Mouse (Mus musculus): ENCODE results near the gene Gramd1a. TPM values are rescaled to one million over a fixed set of nuclear protein-coding genes. Genes with fewer than 3 reads are reported as not detected.

The Gramd1a gene
- 3.9 TPM for polyA plus RNA-seq (2014; fragmentation: Illumina TruSeq; extraction: RNeasy Lipid Tissue Mini Kit (QIAGEN cat#74804); ENCODE audit: low read depth, low replicate concordance)

GRCm38 (mm10) chr7:31155296-31156033 lies at the start of gene Gramd1a:
Gene Gramd1a (minus strand): TSS chr7:31155896.

GRCm38 (mm10) chr7:31126851-31127724 lies 28.6 kb downstream of the Gramd1a start, which contains the start of gene Scn1b:
Gene Scn1b (minus strand): TSS chr7:31127003.

GRCm38 (mm10) chr7:31115182-31115581 lies 40.5 kb downstream of the Gramd1a start, which contains the start of gene Hpn:
Gene Hpn (minus strand): TSS chr7:31115290.

Other genes with a start within 250 kb of the Gramd1a start
- gene Mag, start 241.0 kb downstream of the Gramd1a start, polyA plus RNA-seq (2014; fragmentation: Illumina TruSeq; extraction: RNeasy Lipid Tissue Mini Kit (QIAGEN cat#74804); ENCODE audit: low read depth, low replicate concordance): not detected
- gene Hamp2, start 231.2 kb downstream of the Gramd1a start, polyA plus RNA-seq (2014; fragmentation: Illumina TruSeq; extraction: RNeasy Lipid Tissue Mini Kit (QIAGEN cat#74804); ENCODE audit: low read depth, low replicate concordance): 1,441 TPM
- gene Hamp, start 211.9 kb downstream of the Gramd1a start, polyA plus RNA-seq (2014; fragmentation: Illumina TruSeq; extraction: RNeasy Lipid Tissue Mini Kit (QIAGEN cat#74804); ENCODE audit: low read depth, low replicate concordance): 2,943 TPM
- gene Usf2, start 199.1 kb downstream of the Gramd1a start, polyA plus RNA-seq (2014; fragmentation: Illumina TruSeq; extraction: RNeasy Lipid Tissue Mini Kit (QIAGEN cat#74804); ENCODE audit: low read depth, low replicate concordance): 49.2 TPM
- gene Lsr, start 182.4 kb downstream of the Gramd1a start, polyA plus RNA-seq (2014; fragmentation: Illumina TruSeq; extraction: RNeasy Lipid Tissue Mini Kit (QIAGEN cat#74804); ENCODE audit: low read depth, low replicate concordance): 12.5 TPM
- gene Fam187b, start 182.1 kb downstream of the Gramd1a start, polyA plus RNA-seq (2014; fragmentation: Illumina TruSeq; extraction: RNeasy Lipid Tissue Mini Kit (QIAGEN cat#74804); ENCODE audit: low read depth, low replicate concordance): 2.4 TPM
- gene Fxyd5, start 113.4 kb downstream of the Gramd1a start, polyA plus RNA-seq (2014; fragmentation: Illumina TruSeq; extraction: RNeasy Lipid Tissue Mini Kit (QIAGEN cat#74804); ENCODE audit: low read depth, low replicate concordance): 2.7 TPM
- gene Fxyd7, start 104.4 kb downstream of the Gramd1a start, polyA plus RNA-seq (2014; fragmentation: Illumina TruSeq; extraction: RNeasy Lipid Tissue Mini Kit (QIAGEN cat#74804); ENCODE audit: low read depth, low replicate concordance): not detected
- 52.4 TPM for gene Fxyd1, start 98.7 kb downstream of the Gramd1a start, polyA plus RNA-seq (2014; fragmentation: Illumina TruSeq; extraction: RNeasy Lipid Tissue Mini Kit (QIAGEN cat#74804); ENCODE audit: low read depth, low replicate concordance)
- gene Lgi4, start 96.6 kb downstream of the Gramd1a start, polyA plus RNA-seq (2014; fragmentation: Illumina TruSeq; extraction: RNeasy Lipid Tissue Mini Kit (QIAGEN cat#74804); ENCODE audit: low read depth, low replicate concordance): not detected
- 0.95 TPM for gene Fxyd3, start 79.2 kb downstream of the Gramd1a start, polyA plus RNA-seq (2014; fragmentation: Illumina TruSeq; extraction: RNeasy Lipid Tissue Mini Kit (QIAGEN cat#74804); ENCODE audit: low read depth, low replicate concordance)
- gene Hpn, start 40.6 kb downstream of the Gramd1a start, polyA plus RNA-seq (2014; fragmentation: Illumina TruSeq; extraction: RNeasy Lipid Tissue Mini Kit (QIAGEN cat#74804); ENCODE audit: low read depth, low replicate concordance): 31.2 TPM
- gene Scn1b, start 28.9 kb downstream of the Gramd1a start, polyA plus RNA-seq (2014; fragmentation: Illumina TruSeq; extraction: RNeasy Lipid Tissue Mini Kit (QIAGEN cat#74804); ENCODE audit: low read depth, low replicate concordance): 0.42 TPM
- gene Scgb2b2, start 134.6 kb upstream of the Gramd1a start, polyA plus RNA-seq (2014; fragmentation: Illumina TruSeq; extraction: RNeasy Lipid Tissue Mini Kit (QIAGEN cat#74804); ENCODE audit: low read depth, low replicate concordance): not detected
- not detected for gene Scgb1b2, start 135.9 kb upstream of the Gramd1a start, polyA plus RNA-seq (2014; fragmentation: Illumina TruSeq; extraction: RNeasy Lipid Tissue Mini Kit (QIAGEN cat#74804); ENCODE audit: low read depth, low replicate concordance)
- gene Scgb2b3, start 206.2 kb upstream of the Gramd1a start, polyA plus RNA-seq (2014; fragmentation: Illumina TruSeq; extraction: RNeasy Lipid Tissue Mini Kit (QIAGEN cat#74804); ENCODE audit: low read depth, low replicate concordance): not detected
- gene Scgb1b3, start 219.7 kb upstream of the Gramd1a start, polyA plus RNA-seq (2014; fragmentation: Illumina TruSeq; extraction: RNeasy Lipid Tissue Mini Kit (QIAGEN cat#74804); ENCODE audit: low read depth, low replicate concordance): not detected

Data from liver, adult 10 weeks (tissue).